Mouse (Mus musculus) CD4-positive, CD25-positive, alpha-beta regulatory T cell, adult 4 months (primary cell): ENCODE results near the gene H2-DMb2. TPM values are rescaled to one million over a fixed set of nuclear protein-coding genes. Genes with fewer than 3 reads are reported as not detected.

Source experiments
- ATAC-seq: one replicate; pipeline ENCODE4 v1.8.0; 2017
- polyA plus RNA-seq, 2 experiments: library from polyadenylated mRNA; unstranded; fragments of 100-300 nt; shearing (Covaris generic); gene quantifications; one replicate each; pipeline ENCODE4 v1.2.1; 2017

H2-DMb2 gene
- polyA plus RNA-seq, 2 experiments from 2014 or later, result 3.7 to 27.1 TPM

GRCm38 (mm10) chr17:34179913-34180859, 37.1 kb downstream of the H2-DMb2 start:
- peak; percentile 26 for ATAC-seq

GRCm38 (mm10) chr17:34183564-34184219, 40.6 kb downstream of the H2-DMb2 start:
- no peak for ATAC-seq

DNA sequence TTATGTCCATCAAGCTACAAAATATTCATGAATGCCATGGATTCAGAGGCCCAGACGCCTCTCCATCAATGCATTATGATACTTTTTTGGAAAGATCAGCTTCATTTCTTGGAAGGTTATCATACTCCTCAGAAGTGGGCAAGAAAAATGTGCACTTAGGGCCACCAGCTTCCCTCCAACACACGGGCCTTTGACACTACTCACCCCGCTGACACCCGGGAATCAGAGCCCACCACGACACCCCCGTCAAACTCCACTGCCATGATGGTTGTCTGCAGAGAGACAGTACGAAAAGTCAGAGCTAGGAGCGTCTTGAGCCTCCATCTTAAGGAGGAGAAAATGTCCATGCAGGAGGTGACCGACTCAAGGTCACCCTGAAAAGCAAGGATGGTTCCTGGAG, 42.4 kb downstream of the H2-DMb2 start:
- no peak for ATAC-seq

- ATAC-seq, result peak; percentile 48
Measured at GRCm38 (mm10) chr17:34186885-34187260, 43.8 kb downstream of the H2-DMb2 start.

DNA sequence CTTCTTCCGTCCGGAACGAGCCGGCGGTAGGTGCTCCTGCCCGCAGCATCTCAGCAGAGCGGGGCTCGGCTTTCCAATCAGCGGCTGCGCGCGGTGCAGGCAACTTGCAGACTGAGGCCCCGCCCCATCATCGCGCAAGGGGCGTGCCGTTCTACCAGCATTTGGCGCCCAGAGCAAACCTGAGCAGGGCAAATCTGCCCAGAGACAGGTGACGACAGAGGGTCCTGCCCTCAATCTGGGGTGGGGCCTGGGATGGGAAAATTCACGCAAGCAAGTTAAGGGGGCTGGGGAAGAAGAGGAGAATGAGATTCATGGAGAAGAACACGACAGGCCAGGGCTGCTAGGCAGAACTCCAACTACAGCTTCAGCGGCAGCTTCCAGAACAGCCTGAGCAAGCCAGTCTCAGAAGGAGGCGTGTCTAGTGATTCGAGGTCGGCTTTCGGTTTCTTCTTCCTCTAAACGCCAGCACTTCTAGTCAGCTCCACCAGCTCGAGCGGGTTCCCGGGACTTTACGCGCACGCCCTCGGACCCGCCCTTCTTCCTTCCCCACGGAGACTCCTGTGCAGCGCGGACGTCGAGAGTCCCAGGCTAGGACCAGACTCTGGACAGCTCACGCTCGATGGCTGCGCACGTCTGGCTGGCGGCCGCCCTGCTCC, 44.3 kb downstream of the H2-DMb2 start, which contains the start of the genes Tap1 and Psmb9:
Gene Tap1 (plus strand): TSS at position 293 of the 656 bp plus-strand sequence.
Gene Psmb9 (minus strand): TSS at position 504 of the 656 bp plus-strand sequence.
- peak; percentile 90 for ATAC-seq

DNA sequence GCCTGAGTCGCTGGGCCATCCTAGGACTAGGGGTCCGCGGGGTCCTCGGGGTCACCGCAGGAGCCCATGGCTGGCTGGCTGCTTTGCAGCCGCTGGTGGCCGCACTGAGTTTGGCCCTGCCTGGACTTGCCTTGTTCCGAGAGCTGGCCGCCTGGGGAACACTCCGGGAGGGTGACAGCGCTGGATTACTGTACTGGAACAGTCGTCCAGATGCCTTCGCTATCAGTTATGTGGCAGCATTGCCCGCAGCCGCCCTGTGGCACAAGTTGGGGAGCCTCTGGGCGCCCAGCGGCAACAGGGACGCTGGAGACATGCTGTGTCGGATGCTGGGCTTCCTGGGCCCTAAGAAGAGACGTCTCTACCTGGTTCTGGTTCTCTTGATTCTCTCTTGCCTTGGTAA, 44.9 kb downstream of the H2-DMb2 start:
- no peak for ATAC-seq

GRCm38 (mm10) chr17:34188986-34189385, 45.9 kb downstream of the H2-DMb2 start:
- ATAC-seq, result no peak

DNA sequence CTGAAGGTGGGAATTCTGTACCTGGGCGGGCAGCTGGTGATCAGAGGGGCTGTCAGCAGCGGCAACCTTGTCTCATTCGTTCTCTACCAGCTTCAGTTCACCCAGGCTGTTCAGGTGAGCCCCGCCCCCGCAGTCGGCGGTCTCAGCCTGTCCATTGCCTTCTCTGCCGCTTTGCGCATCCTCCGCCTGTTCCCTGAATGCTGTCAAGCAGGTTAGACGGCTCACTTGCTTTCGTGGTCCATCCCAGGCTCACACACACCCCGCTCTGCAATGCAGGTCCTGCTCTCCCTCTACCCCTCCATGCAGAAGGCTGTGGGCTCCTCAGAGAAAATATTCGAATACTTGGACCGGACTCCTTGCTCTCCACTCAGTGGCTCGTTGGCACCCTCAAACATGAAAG, 49.7 kb downstream of the H2-DMb2 start:
- no peak for ATAC-seq

- ATAC-seq, result no peak
Measured at GRCm38 (mm10) chr17:34193468-34193867, 50.4 kb downstream of the H2-DMb2 start.

- ATAC-seq, result no peak
Measured at GRCm38 (mm10) chr17:34194723-34195122, 51.6 kb downstream of the H2-DMb2 start.

- peak; percentile 78 for ATAC-seq
Measured at GRCm38 (mm10) chr17:34196491-34196890, 53.4 kb downstream of the H2-DMb2 start.

DNA sequence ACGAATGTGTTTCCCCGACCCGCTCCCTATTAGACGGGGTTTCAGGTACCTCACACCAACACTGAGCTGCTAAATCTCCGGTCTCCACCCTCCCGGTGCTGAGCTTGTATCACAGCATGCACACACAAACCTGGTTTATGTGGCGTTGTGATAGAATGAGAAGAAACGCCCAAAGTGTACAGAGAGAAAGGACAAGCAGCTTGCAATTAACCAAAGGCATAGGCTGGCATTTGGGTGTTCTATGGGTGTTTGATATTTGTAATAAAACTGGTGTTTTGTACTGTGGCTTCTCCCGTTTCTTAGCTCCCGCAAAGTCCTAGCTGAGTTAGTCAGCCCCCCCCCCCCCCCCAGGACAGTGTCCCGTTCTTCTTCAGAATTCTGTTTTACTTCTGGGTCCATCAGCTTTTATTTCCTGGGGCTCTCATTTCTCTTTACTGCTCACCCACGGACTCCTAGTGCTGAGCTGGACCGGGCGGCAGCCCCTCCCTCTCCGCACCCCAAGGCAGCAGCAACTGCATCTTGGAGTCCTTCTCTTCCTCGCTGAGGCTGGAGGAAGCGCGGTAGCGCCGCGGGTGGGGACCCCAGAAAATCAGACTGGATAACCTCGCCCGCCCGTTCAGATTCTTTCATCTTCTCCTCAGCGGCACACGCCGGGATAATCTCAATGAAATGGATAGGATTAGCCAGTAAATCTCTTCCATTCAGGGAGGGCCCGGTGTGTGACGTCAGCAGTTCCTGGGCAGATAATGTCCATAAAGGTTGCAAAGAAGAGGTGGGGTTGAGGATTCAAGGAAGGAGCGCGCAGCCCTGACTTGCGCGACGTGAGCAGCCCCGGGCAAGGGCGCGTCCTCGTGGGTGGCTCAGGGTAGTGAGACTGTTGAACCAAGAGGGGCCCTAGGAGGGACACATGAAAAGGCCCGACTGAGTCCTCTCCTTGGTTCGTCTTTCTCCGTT, 54.1 kb downstream of the H2-DMb2 start, which contains the start of gene Psmb8:
Gene Psmb8 (plus strand): TSS at position 781 of the 954 bp plus-strand sequence.
- ATAC-seq, result peak; percentile 35

DNA sequence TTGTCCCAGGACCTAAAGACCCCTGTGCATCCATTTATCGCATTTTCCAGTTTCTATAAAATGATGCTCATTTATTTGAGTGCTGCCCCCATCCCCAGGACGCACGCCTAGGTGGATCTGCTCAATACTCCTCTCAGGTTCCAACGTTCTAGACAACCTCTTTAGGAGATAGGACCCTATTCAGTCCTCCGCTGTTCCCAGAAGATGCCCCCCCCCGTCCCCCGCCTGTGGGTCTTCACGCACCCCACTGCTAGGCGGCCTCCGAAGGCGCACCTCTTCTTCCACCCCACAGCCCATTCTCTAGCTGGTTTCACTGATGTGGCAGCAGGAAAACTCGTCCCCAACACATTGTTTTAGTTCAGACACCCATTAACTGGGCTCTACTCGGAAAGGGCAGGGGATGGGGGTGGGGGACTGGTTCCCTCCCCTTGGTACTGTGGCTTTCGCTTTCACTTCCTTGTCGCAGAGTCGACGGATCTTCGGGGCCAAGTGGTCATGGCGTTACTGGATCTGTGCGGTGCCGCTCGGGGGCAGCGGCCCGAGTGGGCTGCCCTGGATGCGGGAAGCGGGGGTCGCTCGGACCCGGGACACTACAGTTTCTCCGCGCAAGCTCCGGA, 54.9 kb downstream of the H2-DMb2 start:
- peak; percentile 72 for ATAC-seq

- peak; percentile 8 for ATAC-seq
Measured at GRCm38 (mm10) chr17:34198521-34198912, 55.4 kb downstream of the H2-DMb2 start.

- ATAC-seq, result no peak
Measured at GRCm38 (mm10) chr17:34199050-34199619, 56.0 kb downstream of the H2-DMb2 start.

DNA sequence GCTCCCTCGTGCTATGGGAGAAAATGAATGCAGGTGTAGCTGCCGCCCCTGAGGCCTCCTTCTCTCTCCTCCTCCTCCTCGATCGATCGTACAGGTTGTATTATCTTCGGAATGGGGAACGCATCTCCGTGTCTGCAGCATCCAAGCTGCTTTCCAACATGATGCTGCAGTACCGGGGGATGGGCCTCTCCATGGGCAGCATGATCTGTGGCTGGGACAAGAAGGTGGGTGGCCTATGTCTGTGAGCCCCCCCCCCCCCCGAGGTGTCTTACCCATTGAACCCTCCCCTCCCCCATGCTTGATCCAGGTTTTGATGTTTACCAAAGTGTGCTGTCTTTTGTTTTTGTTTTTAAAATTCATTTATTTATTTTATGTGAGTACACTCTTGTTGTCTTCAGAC, 56.9 kb downstream of the H2-DMb2 start:
- no peak for ATAC-seq

DNA sequence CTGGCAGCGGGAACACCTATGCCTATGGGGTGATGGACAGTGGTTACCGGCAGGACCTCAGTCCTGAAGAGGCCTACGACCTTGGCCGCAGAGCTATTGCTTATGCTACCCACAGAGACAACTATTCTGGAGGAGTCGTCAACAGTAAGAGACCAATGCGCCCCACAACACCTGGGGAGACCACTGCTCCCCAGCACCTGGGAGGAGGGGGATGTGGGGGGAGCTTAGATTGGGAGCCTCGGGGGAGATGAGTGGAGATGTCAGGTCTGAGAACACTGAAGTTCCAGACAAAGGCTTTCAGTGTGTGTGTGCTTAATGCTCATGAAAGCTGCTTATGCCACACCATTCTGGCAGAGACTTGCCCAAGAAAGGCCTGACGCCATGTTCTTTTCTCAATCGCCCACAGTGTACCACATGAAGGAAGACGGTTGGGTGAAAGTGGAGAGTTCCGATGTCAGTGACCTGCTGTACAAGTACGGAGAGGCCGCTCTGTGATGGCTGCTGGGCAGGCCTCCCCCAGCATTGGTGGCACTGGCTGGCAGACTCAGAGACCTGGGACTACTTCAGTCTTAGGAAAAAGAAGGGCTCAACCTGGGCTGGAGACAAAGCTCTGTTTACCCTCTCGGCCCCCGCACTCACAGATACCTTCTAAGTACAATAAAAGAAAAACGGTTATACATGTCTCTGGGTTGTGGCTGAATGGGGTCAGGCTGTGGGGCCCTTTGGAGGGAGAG, 57.8 kb downstream of the H2-DMb2 start:
- ATAC-seq, result no peak
